Mouse (Mus musculus): ENCODE data around the gene Zdhhc11. TPM values are rescaled to one million over a fixed set of nuclear protein-coding genes. Genes with fewer than 3 reads are reported as not detected.

Gene Zdhhc11
- polyA plus RNA-seq, 1 experiment, result not detected

- Histone ChIP-seq H3K4me3 (ENCODE audit: insufficient read depth, low read length) (no peak overlapping the region), H3K4me1 (ENCODE audit: control insufficient read depth, insufficient read depth, low read length) (peaks cover 20% of the 10 kb centered on the region), H3K27ac (ENCODE audit: insufficient read depth, low read depth, low read length) (no peak overlapping the region)
- TF ChIP-seq CTCF (IDR thresholded peaks at IDR 0.05; ENCODE audit: low read depth, low read length) (no peak), POLR2A (IDR thresholded peaks at IDR 0.05; ENCODE audit: borderline replicate concordance, low read depth, low read length) (no peak)
Measured at GRCm38 (mm10) chr13:74025151-74026081, 61.8 kb downstream of the Zdhhc11 start.

GRCm38 (mm10) chr13:74026215-74026614, 62.6 kb downstream of the Zdhhc11 start:
- 0 out of 2 replicates have a peak, but pooled peaks have one; percentile 29 for TF ChIP-seq CTCF (IDR thresholded peaks at IDR 0.05; ENCODE audit: low read depth, low read length)
- no peak for TF ChIP-seq POLR2A (IDR thresholded peaks at IDR 0.05; ENCODE audit: borderline replicate concordance, low read depth, low read length)
- H3K27ac ChIP-seq (ENCODE audit: insufficient read depth, low read depth, low read length), result no peak overlapping the region
- H3K4me3 ChIP-seq (ENCODE audit: insufficient read depth, low read length), result no peak overlapping the region
- peaks cover 20% of the 10 kb centered on the region for H3K4me1 ChIP-seq (ENCODE audit: control insufficient read depth, insufficient read depth, low read length)

- Histone ChIP-seq H3K4me3 (ENCODE audit: insufficient read depth, low read length) (no peak overlapping the region), H3K27ac (ENCODE audit: insufficient read depth, low read depth, low read length) (no peak overlapping the region), H3K4me1 (ENCODE audit: control insufficient read depth, insufficient read depth, low read length) (peaks cover 18% of the 10 kb centered on the region)
- TF ChIP-seq POLR2A (IDR thresholded peaks at IDR 0.05; ENCODE audit: borderline replicate concordance, low read depth, low read length) (no peak), CTCF (IDR thresholded peaks at IDR 0.05; ENCODE audit: low read depth, low read length) (no peak)
Measured at GRCm38 (mm10) chr13:74028116-74028515, 64.5 kb downstream of the Zdhhc11 start.

- H3K27ac ChIP-seq (ENCODE audit: insufficient read depth, low read depth, low read length), result no peak overlapping the region
- TF ChIP-seq CTCF (IDR thresholded peaks at IDR 0.05; ENCODE audit: low read depth, low read length) (no peak), POLR2A (IDR thresholded peaks at IDR 0.05; ENCODE audit: borderline replicate concordance, low read depth, low read length) (no peak)
- no peak overlapping the region for H3K4me3 ChIP-seq (ENCODE audit: insufficient read depth, low read length)
- peaks cover 18% of the 10 kb centered on the region for H3K4me1 ChIP-seq (ENCODE audit: control insufficient read depth, insufficient read depth, low read length)
Measured at GRCm38 (mm10) chr13:74029013-74029412, 65.4 kb downstream of the Zdhhc11 start.

- Histone ChIP-seq H3K4me3 (ENCODE audit: insufficient read depth, low read length) (no peak overlapping the region), H3K4me1 (ENCODE audit: control insufficient read depth, insufficient read depth, low read length) (peaks cover 18% of the 10 kb centered on the region), H3K27ac (ENCODE audit: insufficient read depth, low read depth, low read length) (no peak overlapping the region)
- TF ChIP-seq CTCF (IDR thresholded peaks at IDR 0.05; ENCODE audit: low read depth, low read length), result no peak
- no peak for TF ChIP-seq POLR2A (IDR thresholded peaks at IDR 0.05; ENCODE audit: borderline replicate concordance, low read depth, low read length)
Measured at GRCm38 (mm10) chr13:74030691-74031090, 67.0 kb downstream of the Zdhhc11 start.

GRCm38 (mm10) chr13:74031133-74031532, 67.5 kb downstream of the Zdhhc11 start:
- no peak overlapping the region for H3K27ac ChIP-seq (ENCODE audit: insufficient read depth, low read depth, low read length)

GRCm38 (mm10) chr13:74034756-74035155, 71.1 kb downstream of the Zdhhc11 start:
- Histone ChIP-seq H3K4me3 (ENCODE audit: insufficient read depth, low read length) (no peak overlapping the region), H3K27ac (ENCODE audit: insufficient read depth, low read depth, low read length) (no peak overlapping the region), H3K4me1 (ENCODE audit: control insufficient read depth, insufficient read depth, low read length) (peaks cover 8% of the 10 kb centered on the region)
- TF ChIP-seq POLR2A (IDR thresholded peaks at IDR 0.05; ENCODE audit: borderline replicate concordance, low read depth, low read length), result no peak
- TF ChIP-seq CTCF (IDR thresholded peaks at IDR 0.05; ENCODE audit: low read depth, low read length), result no peak

More at GRCm38 (mm10) chr13:74031133-74031532, 67.5 kb downstream of the Zdhhc11 start:
- Histone ChIP-seq H3K4me1 (ENCODE audit: control insufficient read depth, insufficient read depth, low read length) (peaks cover 18% of the 10 kb centered on the region), H3K4me3 (ENCODE audit: insufficient read depth, low read length) (no peak overlapping the region)
- TF ChIP-seq POLR2A (IDR thresholded peaks at IDR 0.05; ENCODE audit: borderline replicate concordance, low read depth, low read length), result no peak
- TF ChIP-seq CTCF (IDR thresholded peaks at IDR 0.05; ENCODE audit: low read depth, low read length), result no peak

GRCm38 (mm10) chr13:74035776-74036175, 72.1 kb downstream of the Zdhhc11 start:
- Histone ChIP-seq H3K4me1 (ENCODE audit: control insufficient read depth, insufficient read depth, low read length) (peaks cover 12% of the 10 kb centered on the region), H3K4me3 (ENCODE audit: insufficient read depth, low read length) (no peak overlapping the region), H3K27ac (ENCODE audit: insufficient read depth, low read depth, low read length) (no peak overlapping the region)
- TF ChIP-seq CTCF (IDR thresholded peaks at IDR 0.05; ENCODE audit: low read depth, low read length), result no peak
- no peak for TF ChIP-seq POLR2A (IDR thresholded peaks at IDR 0.05; ENCODE audit: borderline replicate concordance, low read depth, low read length)

- TF ChIP-seq POLR2A (IDR thresholded peaks at IDR 0.05; ENCODE audit: borderline replicate concordance, low read depth, low read length), result no peak
- no peak for TF ChIP-seq CTCF (IDR thresholded peaks at IDR 0.05; ENCODE audit: low read depth, low read length)
- Histone ChIP-seq H3K4me1 (ENCODE audit: control insufficient read depth, insufficient read depth, low read length) (peaks cover 12% of the 10 kb centered on the region), H3K4me3 (ENCODE audit: insufficient read depth, low read length) (no peak overlapping the region), H3K27ac (ENCODE audit: insufficient read depth, low read depth, low read length) (no peak overlapping the region)
Measured at GRCm38 (mm10) chr13:74039926-74040325, 76.3 kb downstream of the Zdhhc11 start.

Other genes starting within 250 kb of the Zdhhc11 start
- gene Slc12a7, start 230.8 kb upstream of the Zdhhc11 start, polyA plus RNA-seq (2012; ENCODE audit: insufficient read depth, insufficient read length, missing spikeins), result 50.6 and 53.9 TPM in 2 replicates
- gene Nkd2, start 116.2 kb upstream of the Zdhhc11 start, polyA plus RNA-seq (2012; ENCODE audit: insufficient read depth, insufficient read length, missing spikeins), result not detected in 2 replicates
- gene Trip13, start 26.1 kb upstream of the Zdhhc11 start, polyA plus RNA-seq (2012; ENCODE audit: insufficient read depth, insufficient read length, missing spikeins), result 14.5 and 20.3 TPM in 2 replicates
- 40.7 and 48.0 TPM in 2 replicates for gene Brd9, start 26.0 kb upstream of the Zdhhc11 start, polyA plus RNA-seq (2012; ENCODE audit: insufficient read depth, insufficient read length, missing spikeins)
- 0.11 and 0.31 TPM in 2 replicates for gene Tppp, start 45.6 kb downstream of the Zdhhc11 start, polyA plus RNA-seq (2012; ENCODE audit: insufficient read depth, insufficient read length, missing spikeins)
- 5.6 and 9.4 TPM in 2 replicates for gene Cep72, start 98.4 kb downstream of the Zdhhc11 start, polyA plus RNA-seq (2012; ENCODE audit: insufficient read depth, insufficient read length, missing spikeins)
- gene Slc9a3, start 157.6 kb downstream of the Zdhhc11 start, polyA plus RNA-seq (2012; ENCODE audit: insufficient read depth, insufficient read length, missing spikeins), result not detected in 2 replicates
- 84.9 and 91.7 TPM in 2 replicates for gene Exoc3, start 244.9 kb downstream of the Zdhhc11 start, polyA plus RNA-seq (2012; ENCODE audit: insufficient read depth, insufficient read length, missing spikeins)

All from bone marrow macrophage, adult 2 months (primary cell).